Mouse (Mus musculus) cortical plate, adult 2 months (tissue): Measurements from ENCODE around the gene Rmnd5b.

Experiments used
- CTCF ChIP-seq: fragments of 200-500 bp; IDR thresholded peaks from 2 replicates; pipeline ENCODE4 v1.5.1; 2011; ENCODE audit warnings: mild to moderate bottlenecking, control low read depth, low read length; ENCODE audit not compliant: insufficient read depth; ENCODE audit errors: extremely low read depth
- POLR2A ChIP-seq: fragments of 200-500 bp; IDR thresholded peaks from 2 replicates; pipeline ENCODE4 v1.6.1; 2011; ENCODE audit warnings: mild to moderate bottlenecking, low read length, control low read depth; ENCODE audit not compliant: insufficient read depth; ENCODE audit errors: extremely low read depth

DNA sequence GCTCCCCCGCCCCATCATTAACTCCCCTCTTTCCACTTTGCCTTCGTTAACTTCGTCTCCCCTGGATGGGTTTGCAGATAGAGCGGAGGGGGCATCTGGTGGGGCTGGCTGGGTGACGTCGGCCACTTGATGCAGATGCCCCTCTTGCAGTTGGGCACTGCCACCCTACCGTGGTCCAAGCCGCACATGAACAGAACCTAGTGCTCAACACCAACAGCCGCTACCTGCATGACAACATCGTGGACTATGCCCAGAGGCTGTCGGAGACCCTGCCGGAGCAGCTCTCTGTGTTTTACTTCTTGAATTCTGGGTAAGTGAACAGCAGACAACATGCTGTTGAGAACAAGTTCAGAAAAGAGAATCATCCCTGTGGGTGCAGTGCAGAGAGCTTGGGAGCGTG lies 49.3 kb downstream of the Rmnd5b start:
- TF ChIP-seq POLR2A (no peak), CTCF (no peak)
